25 mouse cellular contexts compared by ENCODE assay signal in genomic region chr12:117365876-117366275, GRCm38 (mm10).
A peak's percentile ranks its signal among the peaks of the same experiment; 100 is the strongest.
DNase-seq lines count a peak whose midpoint lies in the region; ATAC-seq lines count a peak whose summit lies in the region.
"Had no signal": no experiment of that assay in that cellular context is flagged by ENCODE, and none has a peak within 500 bp of the region (broad histone marks: within the 10 kb centered on the region; RNA-seq: fewer than 3 reads in every experiment).

No protein-coding gene starts in this region.

- no peaks in the 10 kb centered on the region for H3K27me3 ChIP-seq in forebrain, embryonic 11.5 days (ENCODE audit: control insufficient read depth, insufficient read depth, low read length)
- peaks cover 12% of the 10 kb centered on the region for H3K27me3 ChIP-seq in forebrain, embryonic 12.5 days
- H3K27me3 ChIP-seq in heart, embryonic 10.5 days (ENCODE audit: insufficient read depth, poor library complexity, severe bottlenecking): peaks cover 4% of the 10 kb centered on the region; the same call in 1 of the 2 replicates
- H3K27me3 ChIP-seq: embryonic facial prominence, embryonic 12.5 days had no signal

- H3K9ac ChIP-seq in forebrain, embryonic 11.5 days (ENCODE audit: low read length): no peak overlapping the region
- no peak overlapping the region for H3K9ac ChIP-seq in forebrain, embryonic 12.5 days
- H3K9ac ChIP-seq: embryonic facial prominence, embryonic 12.5 days; forebrain, embryonic 13.5 days; forebrain, embryonic 15.5 days had no signal

- no peaks in the 10 kb centered on the region for H3K4me1 ChIP-seq in forebrain, embryonic 11.5 days (replicated peaks; ENCODE audit: control insufficient read depth, insufficient read depth, low read length)
- peaks cover 3% of the 10 kb centered on the region; the same call in 1 of the 2 replicates for H3K4me1 ChIP-seq in forebrain, embryonic 12.5 days
- H3K4me1 ChIP-seq in heart, embryonic 10.5 days: no peaks in the 10 kb centered on the region
- H3K4me1 ChIP-seq: embryonic facial prominence, embryonic 10.5 days; embryonic facial prominence, embryonic 12.5 days had no signal

- H3K36me3 ChIP-seq in forebrain, embryonic 11.5 days (ENCODE audit: control insufficient read depth, insufficient read depth, low read length): no peaks in the 10 kb centered on the region
- no peaks in the 10 kb centered on the region for H3K36me3 ChIP-seq in forebrain, embryonic 12.5 days (replicated peaks)
- no peaks in the 10 kb centered on the region for H3K36me3 ChIP-seq in heart, embryonic 10.5 days
- H3K36me3 ChIP-seq: embryonic facial prominence, embryonic 10.5 days; embryonic facial prominence, embryonic 12.5 days; forebrain, embryonic 15.5 days; G1E had no signal

- DNase-seq in forebrain, embryonic 11.5 days (ENCODE audit: low spot score): peak; percentile 20
- DNase-seq in heart, embryonic 10.5 days (ENCODE audit: low spot score): peak; percentile 55
- DNase-seq in heart, adult 8-10 months (ENCODE audit: low spot score): no peak
- peak; percentile 44 for DNase-seq in kidney, adult 9 months
- no peak for DNase-seq in kidney, adult 8-10 months
- peak; percentile 16 to 17 for DNase-seq in kidney, postnatal 36 days
- DNase-seq in kidney, adult 18-20 months: no peak
- DNase-seq: adrenal gland, adult 8-10 months; adrenal gland, postnatal 14 days; adrenal gland, postnatal 36 days; B cell, adult 2 months; cerebellum, adult 11-12 months; cerebellum, adult 2 months; cerebellum, adult 9-10 months; cerebellum, postnatal 10 days; cerebellum, postnatal 25 days had no signal

- no peak overlapping the region for H3K27ac ChIP-seq in forebrain, embryonic 11.5 days (ENCODE audit: low read depth, low read length)
- H3K27ac ChIP-seq in forebrain, embryonic 12.5 days: no peak overlapping the region
- no peak overlapping the region for H3K27ac ChIP-seq in heart, embryonic 10.5 days
- H3K27ac ChIP-seq: embryonic facial prominence, embryonic 10.5 days; embryonic facial prominence, embryonic 12.5 days; forebrain, embryonic 13.5 days; forebrain, embryonic 15.5 days had no signal

- WGBS in forebrain, embryonic 11.5 days: 65% methylated on average over 5 of the region's 5 CpGs
- WGBS in forebrain, embryonic 12.5 days: 71% methylated on average over 5 of the region's 5 CpGs
- WGBS in heart, embryonic 10.5 days: 64% methylated on average over 5 of the region's 5 CpGs

- no peak overlapping the region for H3K4me3 ChIP-seq in forebrain, embryonic 11.5 days (ENCODE audit: low read depth, low read length)
- H3K4me3 ChIP-seq in forebrain, embryonic 12.5 days (replicated peaks): no peak overlapping the region
- H3K4me3 ChIP-seq in heart, embryonic 10.5 days: no peak overlapping the region
- H3K4me3 ChIP-seq: embryonic facial prominence, embryonic 10.5 days; embryonic facial prominence, embryonic 12.5 days; forebrain, embryonic 13.5 days; forebrain, embryonic 15.5 days had no signal

- H3K4me2 ChIP-seq in forebrain, embryonic 11.5 days (ENCODE audit: low read depth, low read length, severe bottlenecking): no peak overlapping the region
- H3K4me2 ChIP-seq in forebrain, embryonic 12.5 days: no peak overlapping the region
- H3K4me2 ChIP-seq: embryonic facial prominence, embryonic 12.5 days; forebrain, embryonic 13.5 days; forebrain, embryonic 15.5 days had no signal

- no peaks in the 10 kb centered on the region for H3K9me3 ChIP-seq in forebrain, embryonic 11.5 days (ENCODE audit: control insufficient read depth, low read length)
- no peaks in the 10 kb centered on the region for H3K9me3 ChIP-seq in forebrain, embryonic 12.5 days
- H3K9me3 ChIP-seq in heart, embryonic 10.5 days: no peaks in the 10 kb centered on the region
- H3K9me3 ChIP-seq: embryonic facial prominence, embryonic 10.5 days; embryonic facial prominence, embryonic 12.5 days; forebrain, embryonic 13.5 days; forebrain, embryonic 15.5 days had no signal

- no peak for ATAC-seq in forebrain, embryonic 11.5 days (replicated peaks; ENCODE audit: low FRiP score)
- ATAC-seq in forebrain, embryonic 12.5 days (ENCODE audit: low FRiP score): no peak
- ATAC-seq: activated CD4-positive, CD25-positive, alpha-beta regulatory T cell, adult 4 months; CD4-positive, CD25-positive, alpha-beta regulatory T cell, adult 4 months; forebrain, embryonic 13.5 days; forebrain, embryonic 15.5 days; Patski had no signal

Comparison
In these comparisons a context has a peak if more than half of its experiments do, and no peak if none do; other contexts are left out.
1. DNase-seq: peak in forebrain, embryonic 11.5 days (single experiment), heart, embryonic 10.5 days (single experiment), kidney, adult 9 months (single experiment) and kidney, postnatal 36 days (2 of 2); none in heart, adult 8-10 months (single experiment), kidney, adult 8-10 months (0 of 2) and kidney, adult 18-20 months (single experiment).